Mouse (Mus musculus): ENCODE results near the gene Plbd2.

Plbd2 gene

DNA sequence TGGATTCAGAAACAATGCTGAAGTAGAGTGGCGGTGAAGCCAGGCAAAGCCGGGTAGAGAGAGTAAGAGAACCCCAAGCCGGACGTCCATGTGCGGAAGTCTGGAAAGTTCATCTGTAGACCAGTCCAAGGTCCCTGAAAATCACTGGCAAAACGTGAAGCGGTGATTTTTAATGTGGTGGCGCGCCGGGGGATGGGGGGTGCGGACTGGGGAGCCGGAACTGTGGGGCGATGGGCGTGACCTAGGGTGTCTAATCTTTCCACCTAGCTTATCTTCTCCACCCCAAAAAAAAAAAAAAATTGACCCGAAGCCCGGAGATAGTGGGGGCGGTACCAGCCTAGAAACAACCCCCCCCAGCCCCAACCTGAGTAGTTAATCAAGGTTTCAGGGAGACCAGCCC is 65.9 kb downstream of the Plbd2 start:
- DNase-seq (ENCODE audit: low spot score in 2 of 2): no peak

DNA sequence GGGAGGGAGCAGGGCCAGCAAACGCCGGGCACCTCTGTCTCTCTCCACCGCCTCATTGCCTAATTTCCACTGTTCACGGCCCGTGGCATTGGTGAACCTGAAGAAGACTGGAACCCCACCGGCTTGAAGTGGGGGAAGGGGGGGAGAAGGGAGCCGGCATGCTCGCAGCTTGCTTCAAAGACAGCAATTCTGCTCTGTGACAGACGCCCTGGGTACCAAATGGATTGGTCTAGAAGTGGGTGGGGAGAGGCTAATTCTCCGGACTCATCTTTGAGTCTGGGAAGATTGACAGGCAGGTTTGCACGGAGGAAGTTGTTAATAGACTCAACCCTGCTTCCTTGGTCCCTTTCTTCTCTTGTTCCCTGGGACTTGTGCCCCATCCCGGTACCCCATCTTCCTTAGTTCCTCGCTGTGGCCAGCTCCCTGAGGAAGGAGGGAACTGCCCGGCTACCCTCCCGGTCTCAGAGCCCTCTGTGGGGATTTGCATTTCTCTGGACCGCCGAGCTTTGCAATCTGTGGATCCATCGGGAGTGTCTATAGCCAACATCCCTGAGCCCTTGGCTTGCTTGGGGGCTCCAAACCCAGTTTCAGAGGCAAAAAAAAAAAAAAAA is 66.4 kb downstream of the Plbd2 start:
- no peak for DNase-seq (ENCODE audit: low spot score in 2 of 2)

DNA sequence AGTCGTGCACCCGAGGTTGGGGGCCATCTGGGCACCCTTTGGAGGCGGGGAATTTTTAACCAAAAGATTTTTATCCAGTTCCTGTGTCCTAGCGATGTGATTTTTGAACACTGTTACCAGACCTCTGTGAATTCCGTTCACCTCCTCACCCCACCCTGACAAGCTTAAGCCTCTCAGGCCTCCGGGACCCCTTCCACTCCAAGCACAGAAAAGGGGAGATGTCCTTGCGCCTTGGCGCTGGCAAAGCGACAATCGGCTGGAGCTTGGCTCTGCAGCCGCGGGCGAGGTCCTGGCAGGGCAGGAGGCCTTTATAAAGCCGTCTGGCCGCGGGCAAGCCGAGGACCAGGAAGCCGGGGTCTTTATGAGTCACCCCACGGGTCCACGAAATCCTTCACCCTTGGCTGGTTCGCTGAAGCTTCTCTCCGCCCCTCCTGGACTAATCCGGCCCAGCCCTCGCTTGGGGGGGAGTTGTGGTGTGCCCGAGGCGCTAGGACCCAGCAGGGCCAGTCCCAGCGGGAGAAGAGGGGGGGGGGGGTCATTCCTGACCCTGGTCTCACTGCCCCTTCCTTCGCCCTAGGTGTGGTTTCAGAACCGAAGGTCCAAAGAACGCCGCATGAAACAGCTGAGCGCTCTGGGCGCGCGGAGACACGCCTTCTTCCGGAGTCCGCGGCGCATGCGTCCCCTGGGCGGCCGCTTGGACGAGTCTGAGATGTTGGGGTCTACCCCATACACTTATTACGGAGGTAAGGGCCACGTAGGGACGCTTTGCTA is 67.5 kb downstream of the Plbd2 start:
- no peak for DNase-seq (ENCODE audit: low spot score in 2 of 2)

DNA sequence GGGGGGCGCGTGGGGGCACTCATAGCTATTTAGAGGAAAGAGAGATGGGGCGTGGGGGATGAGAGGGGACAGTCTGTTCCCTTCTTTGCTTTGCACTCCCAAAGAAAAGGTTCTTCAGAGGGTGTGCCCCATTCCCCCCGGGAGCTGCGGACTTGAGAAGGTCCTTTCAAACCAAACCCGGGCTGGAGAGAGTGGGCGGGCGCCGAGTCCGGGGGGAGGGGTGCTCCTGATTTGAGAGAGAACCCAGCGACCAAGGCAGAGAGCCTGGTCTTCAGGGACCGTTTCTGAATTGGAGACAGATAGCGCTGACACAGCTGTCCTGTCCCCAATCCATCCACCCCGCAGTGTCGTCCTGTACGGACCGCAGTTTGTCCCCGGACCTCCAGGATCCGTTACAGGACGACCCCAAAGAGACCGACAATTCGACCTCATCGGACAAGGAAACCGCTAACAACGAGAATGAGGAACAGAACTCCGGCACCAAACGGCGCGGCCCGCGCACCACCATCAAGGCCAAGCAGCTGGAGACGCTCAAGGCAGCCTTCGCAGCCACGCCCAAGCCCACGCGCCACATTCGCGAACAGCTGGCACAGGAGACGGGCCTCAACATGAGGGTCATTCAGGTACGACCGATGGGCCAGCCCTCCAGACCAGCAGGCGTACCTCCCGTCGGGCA is 68.3 kb downstream of the Plbd2 start:
- no peak for DNase-seq (ENCODE audit: low spot score in 2 of 2)

DNA sequence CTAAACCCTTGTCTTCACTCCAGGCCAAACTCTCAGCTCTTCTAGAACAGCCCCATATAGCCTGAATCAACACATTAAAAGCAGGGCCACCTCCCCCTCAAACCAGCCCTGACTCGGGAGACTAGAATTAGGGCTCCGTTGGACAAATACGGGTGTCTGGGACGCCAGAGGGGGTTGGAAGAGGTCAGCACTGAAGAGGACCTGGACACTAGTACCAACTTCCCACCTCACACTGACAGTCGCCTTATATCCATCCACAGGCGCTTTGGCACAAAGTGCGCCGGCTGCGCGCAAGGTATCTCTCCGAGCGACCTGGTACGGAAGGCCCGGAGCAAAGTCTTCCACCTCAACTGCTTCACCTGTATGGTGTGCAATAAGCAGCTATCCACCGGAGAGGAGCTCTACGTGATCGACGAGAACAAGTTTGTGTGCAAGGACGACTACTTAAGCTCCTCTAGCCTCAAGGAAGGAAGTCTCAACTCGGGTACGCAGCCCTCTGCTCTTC is 69.1 kb downstream of the Plbd2 start:
- no peak for DNase-seq (ENCODE audit: low spot score in 2 of 2)
